Mouse (Mus musculus) lung, embryonic 14.5 days (tissue): ENCODE results near the gene Chordc1. TPM values are rescaled to one million over a fixed set of nuclear protein-coding genes. Genes with fewer than 3 reads are reported as not detected.

Experiments
- ATAC-seq: fragments of 200-750 bp; cut with Nextera tagmentation; 2 replicates; pipeline ENCODE4 v1.8.0; 2017; ENCODE audit warnings: mild to moderate bottlenecking, moderate TSS enrichment, moderate library complexity; ENCODE audit not compliant: insufficient read depth
- DNase-seq: peaks from one replicate; pipeline ENCODE4 v3.0.0-alpha.2; 2015
- H3K27ac ChIP-seq: fragments of 300-500 bp; sonication (generic); 2 replicates; pipeline ENCODE4 v1.5.1; 2014; ENCODE audit warnings: low read depth, mild to moderate bottlenecking, moderate library complexity
- H3K27me3 ChIP-seq: fragments of 300-500 bp; sonication (generic); 2 replicates; pipeline ENCODE4 v1.6.1; 2014; ENCODE audit warnings: low read length, control low read depth; ENCODE audit not compliant: insufficient read depth
- H3K36me3 ChIP-seq: fragments of 300-500 bp; sonication (generic); 2 replicates; pipeline ENCODE4 v1.6.1; 2014; ENCODE audit warnings: control low read depth; ENCODE audit not compliant: insufficient read depth
- H3K4me1 ChIP-seq: fragments of 300-500 bp; sonication (generic); 2 replicates; pipeline ENCODE4 v1.6.1; 2014; ENCODE audit warnings: antibody characterized with exemption, control low read depth; ENCODE audit not compliant: insufficient read depth
- H3K4me2 ChIP-seq: fragments of 300-500 bp; sonication (generic); 2 replicates; pipeline ENCODE4 v1.6.1; 2014; ENCODE audit warnings: mild to moderate bottlenecking
- H3K4me3 ChIP-seq: fragments of 300-500 bp; sonication (generic); 2 replicates; pipeline ENCODE4 v1.5.1; 2014; ENCODE audit warnings: low read depth, low read length
- H3K9ac ChIP-seq: fragments of 300-500 bp; sonication (generic); 2 replicates; pipeline ENCODE4 v1.6.1; 2014
- H3K9me3 ChIP-seq: fragments of 300-500 bp; sonication (generic); 2 replicates; pipeline ENCODE4 v1.6.1; 2016; ENCODE audit warnings: low read depth, low read length, control low read depth
- CTCF ChIP-seq: IDR thresholded peaks from 2 replicates; pipeline ENCODE4 v1.5.1; 2016; ENCODE audit warnings: antibody characterized with exemption, low read depth
- WGBS: fragments of 180-500 bp; shearing (Covaris S2); extraction: QIAGEN DNeasy Blood & Tissue Kit; methylation state at CpG from one replicate; pipeline ENCODE4 v1.1.7; 2014; 5-methylcytosine and 5-hydroxymethylcytosine counted together
- polyA plus RNA-seq: library from polyadenylated mRNA; unstranded; fragments of >200 nt; fragmentation: Nextera tagmentation; extraction: Ambion mirVana; gene quantifications from 2 replicates; pipeline ENCODE4 v1.2.1, GENCODE M21; 2014

The Chordc1 gene
- polyA plus RNA-seq, 1 experiment from 2014 or later, result 109 TPM

DNA sequence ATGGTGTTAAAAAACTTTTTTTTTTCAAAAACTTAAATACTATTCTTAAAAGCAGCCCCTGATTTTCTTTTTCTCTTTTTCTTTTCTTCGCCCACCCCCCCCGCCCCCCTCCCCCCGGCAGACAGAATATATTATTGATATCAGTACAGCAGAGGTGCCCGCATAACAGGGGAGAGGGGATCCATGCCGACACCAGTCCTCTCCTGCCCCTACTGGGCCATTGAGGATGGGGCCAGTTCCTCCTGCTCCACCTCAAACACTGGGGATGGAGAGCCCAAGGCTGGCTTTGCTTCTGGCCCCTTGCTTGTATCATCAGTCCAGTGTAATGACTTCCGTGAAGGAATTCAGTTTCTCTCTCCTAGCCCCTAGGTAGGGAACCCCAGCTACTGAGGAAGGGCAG is 6.4 kb downstream of the Chordc1 start:
- Histone ChIP-seq H3K36me3 (peaks cover 57% of the 10 kb centered on the region), H3K4me1 (peaks cover 3% of the 10 kb centered on the region; the same call in 1 of the 2 replicates)

DNA sequence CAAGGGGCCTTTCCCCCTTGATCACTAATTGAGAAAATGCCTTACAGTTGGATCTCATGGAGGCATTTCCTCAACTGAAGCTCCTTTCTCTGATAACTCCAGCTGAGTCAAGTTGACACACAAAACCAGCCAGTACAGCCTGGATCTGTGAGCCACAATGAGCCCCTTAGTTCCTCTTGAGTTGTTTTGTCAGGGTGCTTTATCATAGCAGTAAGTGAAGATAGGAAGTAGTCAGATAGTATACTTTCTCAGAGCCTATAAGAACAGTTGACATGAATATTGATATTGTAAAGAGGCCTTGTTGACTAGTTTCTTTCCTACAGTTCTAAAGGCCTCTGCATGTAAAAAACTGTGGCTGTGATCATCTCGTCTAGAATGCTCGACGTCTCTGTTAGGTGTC is 28.1 kb downstream of the Chordc1 start:
- no peak for TF ChIP-seq CTCF
- Histone ChIP-seq H3K4me3 (no peak overlapping the region), H3K9me3 (no peaks in the 10 kb centered on the region), H3K4me1 (no peaks in the 10 kb centered on the region), H3K9ac (no peak overlapping the region), H3K27ac (no peak overlapping the region), H3K36me3 (peaks cover 11% of the 10 kb centered on the region; the same call in 1 of the 2 replicates), H3K27me3 (no peaks in the 10 kb centered on the region), H3K4me2 (no peak overlapping the region)
- ATAC-seq (no peak), DNase-seq (no peak)
- 86% methylated on average over 3 of the region's 3 CpGs for WGBS

More for the DNA sequence above, 6.4 kb downstream of the Chordc1 start:
- H3K4me2 ChIP-seq, result no peak overlapping the region
- DNase-seq (no peak), ATAC-seq (no peak)
- no peak overlapping the region for H3K9ac ChIP-seq
- no peaks in the 10 kb centered on the region for H3K9me3 ChIP-seq
- TF ChIP-seq CTCF, result no peak
- WGBS, result 92% methylated on average over 6 of the region's 6 CpGs
- no peaks in the 10 kb centered on the region for H3K27me3 ChIP-seq
- H3K4me3 ChIP-seq, result no peak overlapping the region
- H3K27ac ChIP-seq, result no peak overlapping the region

Other genes starting within 250 kb of the Chordc1 start
- 5.9 and 7.1 TPM in 2 replicates for gene Naalad2, start 110.9 kb downstream of the Chordc1 start, polyA plus RNA-seq
- gene Ubtfl1, start 112.3 kb downstream of the Chordc1 start, polyA plus RNA-seq, result not detected in 2 replicates
- not detected in 2 replicates for gene Mbd3l2, start 138.5 kb downstream of the Chordc1 start, polyA plus RNA-seq
- gene Zfp558, start 186.1 kb downstream of the Chordc1 start, polyA plus RNA-seq, result 7.0 and 8.0 TPM in 2 replicates
- gene Mbd3l1, start 186.2 kb downstream of the Chordc1 start, polyA plus RNA-seq, result not detected in 2 replicates